Mouse (Mus musculus) neural tube, embryonic 12.5 days (tissue): ENCODE results near the gene Pde6b. TPM values are rescaled to one million over a fixed set of nuclear protein-coding genes. Genes with fewer than 3 reads are reported as not detected.

Experiments used
- ATAC-seq: fragments of 200-750 bp; cut with Nextera tagmentation; 2 replicates; pipeline ENCODE4 v1.8.0; 2017; ENCODE audit warnings: low read depth, mild to moderate bottlenecking, moderate TSS enrichment, moderate library complexity; ENCODE audit not compliant: low FRiP score
- H3K27ac ChIP-seq: fragments of 300-500 bp; sonication (generic); 2 replicates; pipeline ENCODE4 v1.5.1; 2016
- H3K27me3 ChIP-seq: fragments of 300-500 bp; sonication (generic); replicated peaks from 2 replicates; pipeline ENCODE4 v1.6.1; 2016; ENCODE audit warnings: mild to moderate bottlenecking
- H3K36me3 ChIP-seq: fragments of 300-500 bp; sonication (generic); 2 replicates; pipeline ENCODE4 v1.6.1; 2016; ENCODE audit warnings: mild to moderate bottlenecking
- H3K4me1 ChIP-seq: fragments of 300-500 bp; sonication (generic); 2 replicates; pipeline ENCODE4 v1.6.1; 2016
- H3K4me2 ChIP-seq: fragments of 300-500 bp; sonication (generic); replicated peaks from 2 replicates; pipeline ENCODE4 v1.6.1; 2016; ENCODE audit warnings: mild to moderate bottlenecking
- H3K4me3 ChIP-seq: fragments of 300-500 bp; sonication (generic); 2 replicates; pipeline ENCODE4 v1.5.1; 2016
- H3K9ac ChIP-seq: fragments of 300-500 bp; sonication (generic); 2 replicates; pipeline ENCODE4 v1.6.1; 2016; ENCODE audit warnings: mild to moderate bottlenecking
- H3K9me3 ChIP-seq: fragments of 300-500 bp; sonication (generic); 2 replicates; pipeline ENCODE4 v1.6.1; 2016; ENCODE audit warnings: mild to moderate bottlenecking
- WGBS: fragments of 180-500 bp; shearing (Covaris S2); methylation state at CpG from one replicate; pipeline ENCODE4 v1.1.7; 2016; 5-methylcytosine and 5-hydroxymethylcytosine counted together
- polyA plus RNA-seq: library from polyadenylated mRNA; unstranded; fragments of >200 nt; fragmentation: Nextera tagmentation; extraction: Ambion mirVana; gene quantifications from 2 replicates; pipeline ENCODE4 v1.2.1, GENCODE M21; 2016

The Pde6b gene
- polyA plus RNA-seq, 1 experiment from 2014 or later = not detected

- Histone ChIP-seq H3K4me2 (no peak overlapping the region), H3K27me3 (no peaks in the 10 kb centered on the region), H3K9me3 (no peaks in the 10 kb centered on the region), H3K36me3 (no peaks in the 10 kb centered on the region), H3K27ac (no peak overlapping the region), H3K4me1 (no peaks in the 10 kb centered on the region), H3K9ac (no peak overlapping the region), H3K4me3 (no peak overlapping the region)
- no peak for ATAC-seq
- 83% methylated on average over 1 of the region's 1 CpGs for WGBS
Measured at GRCm38 (mm10) chr5:108405460-108405859, 17.3 kb downstream of the Pde6b start.

GRCm38 (mm10) chr5:108406977-108407376, 18.8 kb downstream of the Pde6b start:
- no peak for ATAC-seq
- WGBS = 83% methylated on average over 2 of the region's 2 CpGs
- H3K4me3 ChIP-seq = no peak overlapping the region
- no peak overlapping the region for H3K9ac ChIP-seq
- H3K27me3 ChIP-seq = no peaks in the 10 kb centered on the region
- no peaks in the 10 kb centered on the region for H3K4me1 ChIP-seq
- no peaks in the 10 kb centered on the region for H3K9me3 ChIP-seq
- no peak overlapping the region for H3K27ac ChIP-seq
- no peak overlapping the region for H3K4me2 ChIP-seq
- H3K36me3 ChIP-seq = no peaks in the 10 kb centered on the region

- Histone ChIP-seq H3K27me3 (no peaks in the 10 kb centered on the region), H3K9ac (no peak overlapping the region), H3K27ac (no peak overlapping the region), H3K4me1 (no peaks in the 10 kb centered on the region), H3K4me3 (no peak overlapping the region), H3K36me3 (no peaks in the 10 kb centered on the region), H3K9me3 (no peaks in the 10 kb centered on the region), H3K4me2 (no peak overlapping the region)
- 81% methylated on average over 2 of the region's 2 CpGs for WGBS
- ATAC-seq = no peak
Measured at GRCm38 (mm10) chr5:108414711-108415110, 26.5 kb downstream of the Pde6b start.

GRCm38 (mm10) chr5:108422741-108423140, 34.5 kb downstream of the Pde6b start:
- no peak for ATAC-seq

GRCm38 (mm10) chr5:108423427-108423826, 35.2 kb downstream of the Pde6b start:
- Histone ChIP-seq H3K9me3 (no peaks in the 10 kb centered on the region), H3K27me3 (no peaks in the 10 kb centered on the region), H3K9ac (no peak overlapping the region), H3K4me2 (no peak overlapping the region), H3K4me3 (no peak overlapping the region), H3K27ac (no peak overlapping the region), H3K36me3 (no peaks in the 10 kb centered on the region), H3K4me1 (no peaks in the 10 kb centered on the region)
- no peak for ATAC-seq
- WGBS = 86% methylated on average over 2 of the region's 2 CpGs

More at GRCm38 (mm10) chr5:108422741-108423140, 34.5 kb downstream of the Pde6b start:
- no peak overlapping the region for H3K27ac ChIP-seq
- no peaks in the 10 kb centered on the region for H3K36me3 ChIP-seq
- H3K4me3 ChIP-seq = no peak overlapping the region
- no peaks in the 10 kb centered on the region for H3K9me3 ChIP-seq
- no peak overlapping the region for H3K9ac ChIP-seq
- whole genome bisulfite sequencing = 77% methylated on average over 3 of the region's 3 CpGs
- H3K4me1 ChIP-seq = no peaks in the 10 kb centered on the region
- no peaks in the 10 kb centered on the region for H3K27me3 ChIP-seq
- no peak overlapping the region for H3K4me2 ChIP-seq

- H3K4me2 ChIP-seq = no peak overlapping the region
- H3K36me3 ChIP-seq = peaks cover 24% of the 10 kb centered on the region
- no peak overlapping the region for H3K9ac ChIP-seq
- no peaks in the 10 kb centered on the region for H3K9me3 ChIP-seq
- 73% methylated on average over 1 of the region's 1 CpGs for WGBS
- no peaks in the 10 kb centered on the region for H3K27me3 ChIP-seq
- ATAC-seq = peak; percentile 42; the same call in 1 of the 2 replicates
- H3K4me1 ChIP-seq = no peaks in the 10 kb centered on the region
- H3K27ac ChIP-seq = no peak overlapping the region
- no peak overlapping the region for H3K4me3 ChIP-seq
Measured at GRCm38 (mm10) chr5:108427186-108427585, 39.0 kb downstream of the Pde6b start.

GRCm38 (mm10) chr5:108431196-108431595, 43.0 kb downstream of the Pde6b start:
- whole genome bisulfite sequencing = 93% methylated on average over 6 of the region's 6 CpGs
- Histone ChIP-seq H3K9ac (no peak overlapping the region), H3K9me3 (no peaks in the 10 kb centered on the region)

GRCm38 (mm10) chr5:108433804-108434587, 45.8 kb downstream of the Pde6b start, which contains the start of gene Atp5k:
Gene Atp5k, minus strand, starts transcription at chr5:108434448.
- ATAC-seq = peak; percentile 87
- H3K36me3 ChIP-seq = peaks cover 25% of the 10 kb centered on the region
- no peaks in the 10 kb centered on the region; the same call in 1 of the 2 replicates for H3K27me3 ChIP-seq
- H3K4me2 ChIP-seq = peak within 1 kb of the TSS; percentile 95
- peak within 1 kb of the TSS; percentile 88 for H3K9ac ChIP-seq
- peaks cover 13% of the 10 kb centered on the region for H3K4me1 ChIP-seq
- WGBS = 1% methylated on average over 42 of the region's 42 CpGs
- peak within 1 kb of the TSS; percentile 87 for H3K4me3 ChIP-seq
- no peak within 1 kb of the TSS for H3K27ac ChIP-seq
- H3K9me3 ChIP-seq = no peaks in the 10 kb centered on the region

More at GRCm38 (mm10) chr5:108431196-108431595, 43.0 kb downstream of the Pde6b start:
- ATAC-seq = no peak
- no peaks in the 10 kb centered on the region; the same call in 1 of the 2 replicates for H3K27me3 ChIP-seq
- no peak overlapping the region for H3K4me2 ChIP-seq
- no peak overlapping the region for H3K4me3 ChIP-seq
- peaks cover 13% of the 10 kb centered on the region for H3K4me1 ChIP-seq
- H3K36me3 ChIP-seq = peaks cover 25% of the 10 kb centered on the region
- H3K27ac ChIP-seq = no peak overlapping the region

GRCm38 (mm10) chr5:108436101-108436500, 47.9 kb downstream of the Pde6b start:
- WGBS = 85% methylated on average over 2 of the region's 2 CpGs
- Histone ChIP-seq H3K4me1 (peaks cover 13% of the 10 kb centered on the region), H3K9ac (no peak overlapping the region), H3K9me3 (no peaks in the 10 kb centered on the region), H3K36me3 (peaks cover 10% of the 10 kb centered on the region), H3K4me3 (no peak overlapping the region), H3K27me3 (no peaks in the 10 kb centered on the region; the same call in 1 of the 2 replicates), H3K27ac (no peak overlapping the region), H3K4me2 (no peak overlapping the region)
- ATAC-seq = no peak

GRCm38 (mm10) chr5:108446973-108447372, 58.8 kb downstream of the Pde6b start:
- Histone ChIP-seq H3K27ac (no peak overlapping the region), H3K4me3 (no peak overlapping the region), H3K9me3 (no peaks in the 10 kb centered on the region)

GRCm38 (mm10) chr5:108447857-108448256, 59.7 kb downstream of the Pde6b start:
- no peak for ATAC-seq
- Histone ChIP-seq H3K27ac (no peak overlapping the region), H3K9ac (no peak overlapping the region), H3K9me3 (no peaks in the 10 kb centered on the region), H3K4me3 (no peak overlapping the region), H3K27me3 (peaks cover 6% of the 10 kb centered on the region), H3K4me1 (peaks cover 6% of the 10 kb centered on the region), H3K36me3 (no peaks in the 10 kb centered on the region), H3K4me2 (no peak overlapping the region; the same call in 1 of the 2 replicates)
- 84% methylated on average over 7 of the region's 7 CpGs for WGBS

More at GRCm38 (mm10) chr5:108446973-108447372, 58.8 kb downstream of the Pde6b start:
- Histone ChIP-seq H3K4me2 (no peak overlapping the region), H3K36me3 (no peaks in the 10 kb centered on the region), H3K4me1 (peaks cover 6% of the 10 kb centered on the region), H3K9ac (no peak overlapping the region), H3K27me3 (peaks cover 6% of the 10 kb centered on the region)
- ATAC-seq = no peak
- WGBS = 89% methylated on average over 3 of the region's 3 CpGs

- H3K27ac ChIP-seq = no peak within 1 kb of the TSS
- H3K27me3 ChIP-seq = peaks cover 6% of the 10 kb centered on the region
- H3K4me2 ChIP-seq = peak within 1 kb of the TSS; percentile 58
- peak within 1 kb of the TSS; percentile 17 for H3K4me3 ChIP-seq
- no peaks in the 10 kb centered on the region for H3K9me3 ChIP-seq
- ATAC-seq = peak; percentile 72; the same call in 1 of the 2 replicates
- WGBS = 16% methylated on average over 24 of the region's 24 CpGs
- H3K4me1 ChIP-seq = peaks cover 6% of the 10 kb centered on the region
- H3K36me3 ChIP-seq = no peaks in the 10 kb centered on the region
- H3K9ac ChIP-seq = peak within 1 kb of the TSS; percentile 29; the same call in 1 of the 2 replicates
Measured at GRCm38 (mm10) chr5:108448785-108449668, 60.8 kb downstream of the Pde6b start, which contains the start of gene Mfsd7a. Gene Mfsd7a, minus strand, starts transcription at chr5:108448891.
